Mouse (Mus musculus): Measurements from ENCODE around the gene Syk. TPM values are rescaled to one million over a fixed set of nuclear protein-coding genes. Genes with fewer than 3 reads are reported as not detected.
A peak's percentile ranks its signal among the peaks of the same experiment; 100 is the strongest.

Gene Syk
- polyA plus RNA-seq, 1 experiment from 2014 or later, result 0.81 TPM

DNA sequence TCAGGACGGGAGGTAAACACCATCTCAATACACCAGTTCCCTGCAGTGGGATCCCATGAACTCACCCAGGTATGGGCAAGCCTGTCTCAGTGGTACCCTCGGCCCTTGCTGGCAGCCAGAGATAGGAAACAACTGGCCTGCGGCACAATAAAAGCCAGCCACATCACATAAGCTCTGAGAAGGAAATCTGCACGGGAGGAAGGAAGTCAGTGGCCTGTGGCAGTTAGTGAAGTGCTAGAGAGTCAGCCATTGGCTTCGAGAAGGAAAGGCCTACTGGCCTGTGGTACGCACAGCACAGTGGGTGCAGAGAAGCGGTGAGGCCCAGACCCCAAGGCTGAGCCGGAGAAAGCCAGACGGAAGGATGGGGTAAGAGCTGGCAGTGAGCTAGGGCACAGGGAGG, 31.7 kb upstream of the Syk start:
- Histone ChIP-seq H3K27me3 (no peaks in the 10 kb centered on the region), H3K9me3 (replicated peaks) (0 out of 2 replicates have a peak, but pooled peaks cover 8% of the 10 kb centered on the region), H3K4me1 (no peaks in the 10 kb centered on the region), H3K36me3 (ENCODE audit: poor library complexity, severe bottlenecking) (no peaks in the 10 kb centered on the region), H3K4me2 (no peak overlapping the region), H3K4me3 (no peak overlapping the region), H3K27ac (no peak overlapping the region), H3K9ac (no peak overlapping the region)
- WGBS, result 89% methylated on average over 9 of the region's 9 CpGs
- no peak for ATAC-seq

DNA sequence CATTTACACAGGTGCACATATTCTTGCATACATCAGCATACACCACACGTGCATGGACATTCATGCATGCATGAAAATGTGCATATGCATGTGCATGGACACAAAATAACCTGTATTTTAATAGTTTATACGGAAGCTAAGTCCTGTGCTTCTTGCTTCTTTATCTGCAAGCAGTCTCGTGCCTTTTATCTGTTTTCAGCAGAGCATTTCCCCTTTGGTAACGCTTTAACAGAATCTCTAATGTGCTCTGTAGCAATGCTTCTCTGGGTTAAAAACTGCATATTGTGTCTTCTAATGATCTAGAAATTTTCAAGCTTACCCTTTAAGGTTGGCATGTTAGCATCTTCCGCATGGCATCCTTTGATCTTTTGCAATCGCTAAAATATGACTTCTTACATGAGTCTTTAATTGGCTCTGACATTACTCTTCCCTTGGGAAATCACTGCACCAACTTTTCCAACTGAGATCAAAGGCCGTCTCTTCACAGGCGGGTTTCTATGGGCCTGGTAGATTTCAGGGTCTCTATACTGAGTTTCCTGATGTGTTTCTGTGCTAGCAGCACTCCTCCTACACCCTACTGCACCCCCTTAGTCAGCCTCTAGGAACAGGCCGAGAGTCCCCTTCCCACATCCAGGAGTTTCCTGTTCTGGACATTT, 30.0 kb upstream of the Syk start:
- no peak overlapping the region for H3K27ac ChIP-seq
- H3K36me3 ChIP-seq (ENCODE audit: poor library complexity, severe bottlenecking), result no peaks in the 10 kb centered on the region
- H3K4me1 ChIP-seq, result no peaks in the 10 kb centered on the region
- H3K4me2 ChIP-seq, result no peak overlapping the region
- no peak overlapping the region for H3K4me3 ChIP-seq
- H3K27me3 ChIP-seq, result no peaks in the 10 kb centered on the region
- no peak overlapping the region for H3K9ac ChIP-seq
- ATAC-seq, result no peak
- WGBS, result 77% methylated on average over 9 of the region's 9 CpGs
- H3K9me3 ChIP-seq (replicated peaks), result 0 out of 2 replicates have a peak, but pooled peaks cover 5% of the 10 kb centered on the region

DNA sequence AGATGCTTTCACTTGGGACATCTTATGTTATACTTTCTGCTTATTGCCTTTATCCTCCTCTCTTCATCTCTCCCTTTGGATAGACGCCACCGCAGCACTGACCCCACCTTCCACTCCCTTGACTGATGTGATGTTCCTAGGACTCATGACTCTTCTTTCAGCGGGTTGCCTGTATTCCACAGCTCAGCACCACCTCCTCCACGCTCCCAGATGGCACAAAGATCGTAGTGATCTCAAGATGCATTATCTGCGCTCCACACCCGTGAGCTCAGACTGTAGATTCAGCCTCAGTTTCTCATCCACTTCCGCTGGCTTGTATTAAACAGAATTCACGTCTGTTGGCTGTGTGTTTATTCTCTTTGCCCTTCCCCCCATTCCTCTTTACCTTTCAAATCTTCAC, 28.3 kb upstream of the Syk start:
- ATAC-seq, result no peak
- H3K9me3 ChIP-seq (replicated peaks), result no peaks in the 10 kb centered on the region
- WGBS, result 90% methylated on average over 9 of the region's 9 CpGs

GRCm38 (mm10) chr13:52557421-52557820, 25.6 kb upstream of the Syk start:
- Histone ChIP-seq H3K9ac (no peak overlapping the region), H3K27ac (no peak overlapping the region), H3K9me3 (replicated peaks) (no peaks in the 10 kb centered on the region), H3K4me2 (no peak overlapping the region), H3K36me3 (ENCODE audit: poor library complexity, severe bottlenecking) (no peaks in the 10 kb centered on the region), H3K4me3 (no peak overlapping the region), H3K4me1 (peaks cover 17% of the 10 kb centered on the region), H3K27me3 (peaks cover 14% of the 10 kb centered on the region; the same call in 1 of the 2 replicates)
- WGBS, result 67% methylated on average over 7 of the region's 7 CpGs
- ATAC-seq, result no peak

More for the DNA sequence above, 28.3 kb upstream of the Syk start:
- H3K36me3 ChIP-seq (ENCODE audit: poor library complexity, severe bottlenecking), result no peaks in the 10 kb centered on the region
- H3K9ac ChIP-seq, result no peak overlapping the region
- no peak overlapping the region for H3K4me2 ChIP-seq
- no peak overlapping the region for H3K27ac ChIP-seq
- H3K4me3 ChIP-seq, result no peak overlapping the region
- peaks cover 4% of the 10 kb centered on the region; the same call in 1 of the 2 replicates for H3K27me3 ChIP-seq
- H3K4me1 ChIP-seq, result no peaks in the 10 kb centered on the region

GRCm38 (mm10) chr13:52561367-52562165, 21.4 kb upstream of the Syk start:
- peak overlapping the region; percentile 49; the same call in 1 of the 2 replicates for H3K27ac ChIP-seq
- H3K4me1 ChIP-seq, result peaks cover 28% of the 10 kb centered on the region

DNA sequence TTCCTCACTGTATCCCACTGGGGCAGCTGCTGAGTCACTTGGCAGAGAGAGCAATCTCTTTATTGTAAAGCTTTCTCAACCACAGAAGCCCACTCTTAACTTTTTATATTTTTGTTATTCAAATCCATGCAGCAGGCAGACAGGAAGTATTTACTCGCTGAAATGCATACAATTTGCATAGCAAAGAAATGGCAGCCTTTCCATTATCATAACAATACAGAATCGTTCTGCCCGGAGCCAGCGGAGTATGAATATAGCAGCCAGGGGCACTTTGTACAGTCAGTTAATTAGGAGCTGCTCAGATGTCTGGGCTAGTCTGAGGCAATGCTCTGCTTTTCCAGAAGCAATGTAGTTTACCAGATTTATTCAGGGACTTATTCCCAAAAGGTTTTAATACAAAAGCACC, 20.8 kb upstream of the Syk start:
- Histone ChIP-seq H3K9me3 (replicated peaks) (no peaks in the 10 kb centered on the region), H3K27me3 (peaks cover 17% of the 10 kb centered on the region; the same call in 1 of the 2 replicates), H3K27ac (peak overlapping the region; percentile 49; the same call in 1 of the 2 replicates), H3K36me3 (ENCODE audit: poor library complexity, severe bottlenecking) (no peaks in the 10 kb centered on the region), H3K4me3 (no peak overlapping the region), H3K4me2 (no peak overlapping the region), H3K9ac (no peak overlapping the region), H3K4me1 (peaks cover 28% of the 10 kb centered on the region)
- WGBS, result 2% methylated on average over 4 of the region's 4 CpGs
- ATAC-seq, result peak; percentile 95

More at GRCm38 (mm10) chr13:52561367-52562165, 21.4 kb upstream of the Syk start:
- Histone ChIP-seq H3K9me3 (replicated peaks) (no peaks in the 10 kb centered on the region), H3K36me3 (ENCODE audit: poor library complexity, severe bottlenecking) (no peaks in the 10 kb centered on the region), H3K4me3 (no peak overlapping the region), H3K9ac (no peak overlapping the region), H3K27me3 (peaks cover 17% of the 10 kb centered on the region; the same call in 1 of the 2 replicates), H3K4me2 (0 out of 2 replicates have a peak overlapping the region, but pooled peaks have one; percentile 1)
- 71% methylated on average over 8 of the region's 8 CpGs for WGBS
- ATAC-seq, result peak; percentile 1; the same call in 1 of the 2 replicates

DNA sequence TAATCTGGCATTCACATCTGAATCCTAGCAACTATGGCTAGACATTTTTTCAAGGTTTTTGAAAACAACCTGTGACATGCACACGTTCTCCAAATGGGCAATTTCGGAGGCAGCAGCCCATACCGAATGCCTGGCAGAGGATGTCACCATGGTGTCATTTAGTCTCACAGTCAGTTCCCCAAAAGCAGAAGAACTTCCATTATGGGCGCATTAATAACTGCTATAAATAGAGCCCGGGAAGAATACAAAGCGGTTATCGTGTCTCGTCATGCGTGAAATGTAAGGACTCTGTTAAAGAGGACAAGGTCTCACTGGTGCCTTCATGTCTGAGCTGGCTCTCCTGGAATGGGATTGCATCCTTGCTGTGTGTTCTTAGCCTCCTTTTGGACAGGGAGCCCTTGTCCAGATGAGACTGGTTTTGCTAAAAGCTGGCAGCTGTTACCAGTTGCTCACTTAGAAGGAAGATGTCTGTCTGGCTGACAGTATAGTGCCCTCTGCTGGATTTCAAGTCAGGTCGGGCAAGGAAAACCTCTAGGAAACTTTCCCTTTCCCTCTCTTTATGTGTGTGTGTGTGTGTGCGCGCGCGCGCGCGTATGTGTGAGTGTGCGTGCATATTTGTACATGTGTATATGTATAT, 17.8 kb upstream of the Syk start:
- Histone ChIP-seq H3K4me2 (no peak overlapping the region), H3K36me3 (ENCODE audit: poor library complexity, severe bottlenecking) (no peaks in the 10 kb centered on the region), H3K9ac (no peak overlapping the region), H3K27ac (no peak overlapping the region), H3K27me3 (peaks cover 10% of the 10 kb centered on the region; the same call in 1 of the 2 replicates), H3K4me1 (peaks cover 38% of the 10 kb centered on the region), H3K4me3 (no peak overlapping the region), H3K9me3 (replicated peaks) (no peaks in the 10 kb centered on the region)
- WGBS, result 70% methylated on average over 18 of the region's 18 CpGs
- no peak for ATAC-seq

- H3K4me3 ChIP-seq, result no peak overlapping the region
Observed at GRCm38 (mm10) chr13:52566188-52566760, 16.7 kb upstream of the Syk start.

DNA sequence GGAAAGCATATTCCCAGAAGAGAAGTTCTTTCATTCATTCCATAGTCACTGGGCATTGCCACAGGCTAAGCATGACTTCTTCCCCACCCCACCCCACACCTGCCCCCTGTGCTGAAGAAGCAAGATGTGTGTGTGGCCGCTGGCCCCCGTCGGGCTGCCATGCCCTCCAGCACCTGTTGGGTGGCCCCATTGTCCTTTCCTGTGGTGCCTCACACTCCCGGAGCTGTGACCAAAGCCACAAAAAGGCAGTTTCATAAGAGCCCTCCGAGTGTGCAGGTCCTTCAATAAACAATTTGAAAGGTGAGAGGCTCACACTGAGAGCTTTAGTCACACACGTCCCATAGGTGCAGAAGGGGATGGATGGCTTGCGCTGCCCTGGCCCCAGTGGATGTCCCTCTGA, 16.2 kb upstream of the Syk start:
- 83% methylated on average over 7 of the region's 7 CpGs for WGBS
- no peak for ATAC-seq
- no peaks in the 10 kb centered on the region for H3K9me3 ChIP-seq (replicated peaks)
- H3K4me3 ChIP-seq, result no peak overlapping the region
- H3K27me3 ChIP-seq, result peaks cover 4% of the 10 kb centered on the region; the same call in 1 of the 2 replicates
- H3K27ac ChIP-seq, result no peak overlapping the region
- no peak overlapping the region for H3K9ac ChIP-seq
- H3K36me3 ChIP-seq (ENCODE audit: poor library complexity, severe bottlenecking), result no peaks in the 10 kb centered on the region
- no peak overlapping the region for H3K4me2 ChIP-seq
- H3K4me1 ChIP-seq, result peaks cover 27% of the 10 kb centered on the region

More at GRCm38 (mm10) chr13:52566188-52566760, 16.7 kb upstream of the Syk start:
- Histone ChIP-seq H3K9me3 (replicated peaks) (no peaks in the 10 kb centered on the region), H3K36me3 (ENCODE audit: poor library complexity, severe bottlenecking) (no peaks in the 10 kb centered on the region), H3K27ac (no peak overlapping the region), H3K4me2 (no peak overlapping the region), H3K27me3 (peaks cover 4% of the 10 kb centered on the region; the same call in 1 of the 2 replicates), H3K9ac (no peak overlapping the region), H3K4me1 (peaks cover 32% of the 10 kb centered on the region)
- 90% methylated on average over 9 of the region's 9 CpGs for WGBS
- ATAC-seq, result no peak

- no peaks in the 10 kb centered on the region for H3K27me3 ChIP-seq
- 52% methylated on average over 8 of the region's 8 CpGs for WGBS
- H3K4me3 ChIP-seq, result no peak overlapping the region
- no peaks in the 10 kb centered on the region for H3K9me3 ChIP-seq (replicated peaks)
- H3K36me3 ChIP-seq (ENCODE audit: poor library complexity, severe bottlenecking), result no peaks in the 10 kb centered on the region
- no peak overlapping the region for H3K9ac ChIP-seq
- peaks cover 16% of the 10 kb centered on the region for H3K4me1 ChIP-seq
- no peak for ATAC-seq
- H3K4me2 ChIP-seq, result no peak overlapping the region
- no peak overlapping the region for H3K27ac ChIP-seq
Observed at GRCm38 (mm10) chr13:52569194-52569769, 13.7 kb upstream of the Syk start.

DNA sequence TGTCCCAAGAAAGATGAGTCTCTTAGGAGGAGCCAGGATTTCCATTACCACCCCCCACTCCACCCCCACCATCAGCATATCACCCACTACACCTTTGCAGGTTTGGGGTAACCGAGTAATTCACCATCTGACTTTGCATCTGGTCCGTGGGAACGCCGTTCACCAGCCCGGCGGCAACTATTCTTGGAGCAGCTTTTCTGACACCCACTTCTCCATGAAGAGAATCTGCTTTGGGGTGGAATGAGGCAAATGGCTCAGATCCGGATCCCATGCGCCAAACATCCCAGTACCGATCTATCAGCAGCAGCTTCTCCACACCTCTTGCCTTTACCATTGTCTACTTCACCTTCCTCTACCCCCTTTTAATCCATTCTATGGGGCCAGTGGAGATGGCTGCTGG, 12.7 kb upstream of the Syk start:
- no peak for ATAC-seq
- Histone ChIP-seq H3K36me3 (ENCODE audit: poor library complexity, severe bottlenecking) (no peaks in the 10 kb centered on the region), H3K27me3 (0 out of 2 replicates have a peak, but pooled peaks cover under 1% of the 10 kb centered on the region), H3K4me2 (no peak overlapping the region), H3K4me1 (peaks cover 12% of the 10 kb centered on the region), H3K9ac (no peak overlapping the region), H3K4me3 (no peak overlapping the region), H3K9me3 (replicated peaks) (no peaks in the 10 kb centered on the region), H3K27ac (no peak overlapping the region)
- whole genome bisulfite sequencing, result 90% methylated on average over 9 of the region's 9 CpGs
